Mouse (Mus musculus): ENCODE results near the gene Btn2a2. TPM values are rescaled to one million over a fixed set of nuclear protein-coding genes. Genes with fewer than 3 reads are reported as not detected.

The Btn2a2 gene
- polyA plus RNA-seq, 1 experiment from 2014 or later, result 0.52 TPM

DNA sequence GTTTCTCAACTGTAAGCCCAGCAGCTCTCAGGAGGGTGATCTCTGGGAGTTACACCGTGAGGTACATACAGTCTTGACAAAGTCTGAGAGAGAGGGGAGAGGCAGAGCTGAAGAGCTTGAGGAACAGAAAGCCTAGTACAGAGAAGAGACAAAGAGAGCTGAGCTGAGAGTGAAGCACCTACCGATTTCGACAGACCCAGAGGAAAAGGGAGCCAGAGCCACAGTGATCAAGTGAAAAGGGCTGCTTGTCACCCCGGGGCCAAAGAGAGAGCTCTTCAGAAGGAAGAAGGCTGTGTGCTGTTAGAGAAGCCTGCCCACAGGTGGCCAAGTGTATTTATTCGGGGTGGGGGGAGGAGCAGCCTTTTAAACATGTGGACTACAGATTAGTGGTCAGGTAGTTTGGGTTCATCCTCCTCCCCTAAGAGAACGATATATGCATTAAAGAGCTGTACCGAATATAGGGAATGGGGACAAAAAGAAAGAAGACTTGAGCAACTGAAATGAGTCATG, 23.0 kb downstream of the Btn2a2 start, which contains the start of gene Btn1a1:
Gene Btn1a1, minus strand, starts transcription at position 302 of the 510 bp plus-strand sequence.
- peaks cover 33% of the 10 kb centered on the region for H3K4me1 ChIP-seq
- H3K4me3 ChIP-seq, result peak within 1 kb of the TSS; percentile 67
- 0% methylated on average over 7 of the region's 7 CpGs for WGBS
- peak within 1 kb of the TSS; percentile 53; the same call in 1 of the 2 replicates for H3K27ac ChIP-seq
- H3K36me3 ChIP-seq (replicated peaks), result no peaks in the 10 kb centered on the region
- DNase-seq (ENCODE audit: extremely low spot score, low spot score), result peak; percentile 43
- no peaks in the 10 kb centered on the region for H3K9me3 ChIP-seq
- peaks cover 15% of the 10 kb centered on the region for H3K27me3 ChIP-seq (ENCODE audit: poor library complexity, severe bottlenecking)

DNA sequence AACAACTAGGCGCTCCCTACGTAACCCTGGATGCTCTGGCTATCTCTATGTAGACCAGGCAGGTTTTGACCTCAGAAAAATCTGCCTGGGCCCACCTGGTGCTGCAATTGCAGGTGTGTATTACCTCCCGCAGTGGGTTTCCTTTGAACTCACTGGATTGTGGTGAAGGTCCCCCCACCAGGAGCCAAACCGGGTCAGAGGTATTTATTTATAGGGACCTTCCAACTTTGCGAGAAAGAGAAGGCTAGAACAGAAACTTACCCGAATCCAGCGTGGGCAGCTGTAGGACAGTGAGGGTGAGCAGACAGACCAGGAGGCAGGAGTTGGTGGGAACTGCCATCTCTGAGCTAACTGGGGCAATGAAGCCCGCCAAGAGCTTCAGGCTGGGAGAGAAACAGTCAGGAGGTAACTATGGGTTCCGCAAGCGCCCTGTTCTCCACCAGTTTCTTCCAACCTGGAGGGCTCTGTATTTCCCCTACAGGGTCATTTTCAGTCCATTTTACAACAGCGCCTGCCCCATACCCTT, 23.8 kb downstream of the Btn2a2 start:
- 2% methylated on average over 11 of the region's 11 CpGs for WGBS
- H3K27ac ChIP-seq, result peak overlapping the region; percentile 53; the same call in 1 of the 2 replicates
- H3K4me3 ChIP-seq, result peak overlapping the region; percentile 67
- no peaks in the 10 kb centered on the region for H3K36me3 ChIP-seq (replicated peaks)
- no peaks in the 10 kb centered on the region for H3K9me3 ChIP-seq
- H3K27me3 ChIP-seq (ENCODE audit: poor library complexity, severe bottlenecking), result peaks cover 20% of the 10 kb centered on the region
- peaks cover 33% of the 10 kb centered on the region for H3K4me1 ChIP-seq
- DNase-seq (ENCODE audit: extremely low spot score, low spot score), result peak; percentile 23

DNA sequence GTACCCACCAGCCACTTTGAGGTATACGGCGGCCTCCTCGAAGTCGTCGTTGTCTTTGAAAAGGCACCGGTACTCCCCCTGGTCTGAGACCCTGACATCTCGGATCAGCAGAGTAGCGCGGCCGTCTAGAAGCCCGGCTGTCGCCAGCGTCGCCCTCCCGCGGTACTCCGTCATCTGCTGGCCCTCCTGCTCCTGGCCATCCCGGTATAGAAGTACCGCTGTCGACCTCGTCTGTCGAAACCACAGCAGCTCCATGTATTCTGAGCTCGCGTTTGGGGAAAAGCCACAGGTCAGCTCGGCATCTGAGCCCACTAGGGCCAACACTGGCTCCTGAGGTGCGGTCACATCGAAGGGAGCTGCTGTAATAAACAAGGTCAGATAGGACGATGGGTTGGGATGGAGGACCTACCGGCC, 24.4 kb downstream of the Btn2a2 start:
- H3K4me3 ChIP-seq, result peak overlapping the region; percentile 67
- no peaks in the 10 kb centered on the region for H3K9me3 ChIP-seq
- H3K27ac ChIP-seq, result peak overlapping the region; percentile 67
- peaks cover 23% of the 10 kb centered on the region for H3K27me3 ChIP-seq (ENCODE audit: poor library complexity, severe bottlenecking)
- peak; percentile 71 for DNase-seq (ENCODE audit: extremely low spot score, low spot score)
- H3K4me1 ChIP-seq, result peaks cover 39% of the 10 kb centered on the region
- WGBS, result under 1% methylated on average over 29 of the region's 29 CpGs
- no peaks in the 10 kb centered on the region for H3K36me3 ChIP-seq (replicated peaks)

DNA sequence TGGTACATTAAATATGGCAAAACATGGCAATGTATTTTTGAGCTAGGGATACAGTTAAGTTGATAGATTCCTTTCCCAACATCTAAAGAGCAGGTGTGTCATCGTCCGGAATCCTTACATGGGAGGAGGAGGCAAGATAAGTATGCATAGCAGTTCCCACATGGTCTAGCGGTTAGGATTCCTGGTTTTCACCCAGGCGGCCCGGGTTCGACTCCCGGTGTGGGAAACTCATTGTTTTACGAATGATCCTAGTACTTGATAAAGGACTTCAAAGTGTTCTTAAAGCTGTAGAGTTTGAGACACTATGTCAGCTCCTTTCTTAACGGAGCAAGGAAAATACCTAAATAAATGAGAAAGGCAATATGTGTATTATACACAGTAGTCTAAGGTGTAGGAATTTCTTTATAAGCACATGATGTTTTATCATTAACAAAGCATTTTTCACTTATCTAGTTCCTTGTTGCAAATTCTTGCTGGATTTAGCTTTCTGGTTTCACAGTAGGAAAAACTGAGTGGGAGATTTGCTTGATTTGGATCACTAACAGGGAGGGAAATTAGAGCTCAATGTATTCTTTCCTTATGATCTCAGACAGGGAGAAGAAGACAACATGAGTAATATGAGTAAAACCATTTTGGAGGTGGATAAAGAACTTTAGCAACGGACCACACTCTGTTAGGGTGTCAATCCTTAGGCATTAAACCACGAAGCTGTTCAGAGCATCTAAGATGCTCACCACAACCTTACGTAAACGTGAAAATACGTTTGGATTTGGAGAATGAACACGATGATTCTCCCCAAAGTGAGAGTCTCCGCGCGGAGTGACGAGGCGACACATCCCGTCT, 25.1 kb downstream of the Btn2a2 start:
- H3K27ac ChIP-seq, result peak overlapping the region; percentile 67
- under 1% methylated on average over 21 of the region's 21 CpGs for WGBS
- H3K9me3 ChIP-seq, result no peaks in the 10 kb centered on the region
- no peaks in the 10 kb centered on the region for H3K36me3 ChIP-seq (replicated peaks)
- DNase-seq (ENCODE audit: extremely low spot score, low spot score), result peak; percentile 88
- peaks cover 29% of the 10 kb centered on the region for H3K27me3 ChIP-seq (ENCODE audit: poor library complexity, severe bottlenecking)
- H3K4me1 ChIP-seq, result peaks cover 45% of the 10 kb centered on the region
- H3K4me3 ChIP-seq, result peak overlapping the region; percentile 67

DNA sequence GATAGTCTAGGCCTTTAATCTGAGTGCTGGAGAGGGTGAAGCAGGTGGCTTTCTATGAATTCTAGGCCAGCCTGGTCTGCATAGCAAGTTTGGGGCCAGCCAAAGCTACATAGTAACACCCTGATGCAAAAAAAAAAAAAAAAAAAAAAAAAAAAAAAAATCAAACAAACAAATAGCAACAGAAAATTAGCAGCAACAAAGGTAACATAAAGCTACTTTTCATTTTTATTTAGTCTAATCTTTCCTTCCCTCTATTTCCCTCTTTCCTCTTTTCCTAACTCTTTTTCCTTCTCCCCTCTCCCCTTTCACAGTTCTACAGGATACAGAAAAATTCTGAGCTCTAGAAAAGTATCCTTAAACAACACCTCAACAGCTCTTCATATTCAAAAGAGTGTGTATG, 26.0 kb downstream of the Btn2a2 start:
- no peak for DNase-seq (ENCODE audit: extremely low spot score, low spot score)
- Histone ChIP-seq H3K36me3 (replicated peaks) (no peaks in the 10 kb centered on the region), H3K9me3 (no peaks in the 10 kb centered on the region), H3K27ac (no peak overlapping the region), H3K4me1 (peaks cover 48% of the 10 kb centered on the region), H3K4me3 (no peak overlapping the region), H3K27me3 (ENCODE audit: poor library complexity, severe bottlenecking) (peaks cover 38% of the 10 kb centered on the region)

DNA sequence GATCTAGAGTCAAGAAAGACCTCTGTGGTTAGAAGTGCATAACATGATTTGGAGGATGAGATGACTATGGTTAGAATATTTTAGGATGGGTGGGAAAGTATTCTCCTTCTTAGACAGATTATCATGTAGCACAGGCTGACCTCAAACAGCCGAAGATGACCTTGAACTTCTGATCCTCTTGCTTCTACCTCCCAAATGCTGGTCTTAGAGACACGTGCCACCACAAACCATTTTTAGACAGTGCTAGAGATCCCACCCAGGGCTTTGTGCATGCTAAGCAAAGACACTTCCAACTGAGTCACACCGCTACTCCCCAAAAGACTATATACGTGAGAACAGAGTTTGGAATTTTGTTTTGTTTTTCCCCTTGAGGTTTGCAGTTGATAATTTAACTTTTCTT, 26.6 kb downstream of the Btn2a2 start:
- no peak overlapping the region for H3K27ac ChIP-seq
- no peaks in the 10 kb centered on the region for H3K9me3 ChIP-seq
- 82% methylated on average over 4 of the region's 4 CpGs for WGBS
- H3K36me3 ChIP-seq (replicated peaks), result no peaks in the 10 kb centered on the region
- H3K27me3 ChIP-seq (ENCODE audit: poor library complexity, severe bottlenecking), result peaks cover 44% of the 10 kb centered on the region
- peaks cover 48% of the 10 kb centered on the region for H3K4me1 ChIP-seq
- DNase-seq (ENCODE audit: extremely low spot score, low spot score), result no peak
- no peak overlapping the region for H3K4me3 ChIP-seq

DNA sequence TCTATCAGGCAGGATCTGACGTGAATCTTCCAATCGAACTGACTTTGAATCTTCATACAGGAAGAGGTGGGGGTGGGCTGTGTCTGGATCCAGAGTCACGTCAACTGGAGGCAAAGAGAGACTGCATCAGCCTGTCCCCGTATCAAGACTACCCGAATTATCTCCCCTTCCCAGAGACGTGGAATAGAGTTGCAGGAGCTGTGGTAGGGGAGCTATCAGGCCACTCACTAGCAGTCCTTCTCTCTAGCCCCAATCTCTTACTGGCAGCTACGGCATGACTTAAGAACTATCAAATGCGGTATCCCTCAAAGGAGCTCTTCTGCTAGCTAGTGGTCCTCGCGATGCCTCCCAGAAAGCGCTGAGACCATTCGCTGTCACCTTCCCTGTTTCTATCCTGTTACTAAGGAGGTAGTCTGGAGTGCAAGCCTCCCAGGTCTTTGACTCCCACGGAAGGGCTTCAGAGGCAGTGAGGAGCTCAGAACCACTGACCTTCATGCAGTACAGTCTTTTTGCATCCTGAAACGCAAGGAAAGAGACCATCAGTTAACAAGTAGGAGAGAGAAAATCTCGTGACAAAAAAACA, 29.3 kb downstream of the Btn2a2 start:
- Histone ChIP-seq H3K9me3 (no peaks in the 10 kb centered on the region), H3K27ac (0 out of 2 replicates have a peak overlapping the region, but pooled peaks have one; percentile 15), H3K4me3 (peak overlapping the region; percentile 39), H3K4me1 (peaks cover 23% of the 10 kb centered on the region), H3K27me3 (ENCODE audit: poor library complexity, severe bottlenecking) (peaks cover 39% of the 10 kb centered on the region), H3K36me3 (replicated peaks) (no peaks in the 10 kb centered on the region)
- 13% methylated on average over 15 of the region's 15 CpGs for WGBS
- DNase-seq (ENCODE audit: extremely low spot score, low spot score), result no peak

DNA sequence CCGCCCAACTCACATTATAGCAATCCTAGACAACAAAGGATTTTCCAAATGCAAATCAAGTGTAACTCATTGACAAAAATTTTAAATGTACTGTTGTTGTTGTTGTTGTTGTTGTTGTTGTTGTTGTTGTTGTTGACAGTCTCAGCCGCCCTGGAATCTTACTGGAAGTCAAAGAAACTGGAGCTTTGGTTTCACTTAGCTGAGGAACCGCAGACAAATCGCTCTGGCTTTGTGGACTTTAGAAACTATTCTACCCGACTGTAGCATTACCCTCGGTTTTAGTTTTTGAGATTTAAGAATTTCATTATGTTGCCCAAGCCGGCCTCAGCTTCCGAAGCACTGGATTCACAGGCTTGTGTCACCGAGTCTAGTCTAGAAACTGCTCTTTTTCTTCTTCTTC, 34.7 kb downstream of the Btn2a2 start:
- Histone ChIP-seq H3K27ac (peak overlapping the region; percentile 87), H3K36me3 (replicated peaks) (no peaks in the 10 kb centered on the region), H3K4me3 (peak overlapping the region; percentile 71), H3K9me3 (no peaks in the 10 kb centered on the region), H3K4me1 (peaks cover 11% of the 10 kb centered on the region), H3K27me3 (ENCODE audit: poor library complexity, severe bottlenecking) (peaks cover 21% of the 10 kb centered on the region)
- DNase-seq (ENCODE audit: extremely low spot score, low spot score), result no peak
- WGBS, result 2% methylated on average over 9 of the region's 9 CpGs

DNA sequence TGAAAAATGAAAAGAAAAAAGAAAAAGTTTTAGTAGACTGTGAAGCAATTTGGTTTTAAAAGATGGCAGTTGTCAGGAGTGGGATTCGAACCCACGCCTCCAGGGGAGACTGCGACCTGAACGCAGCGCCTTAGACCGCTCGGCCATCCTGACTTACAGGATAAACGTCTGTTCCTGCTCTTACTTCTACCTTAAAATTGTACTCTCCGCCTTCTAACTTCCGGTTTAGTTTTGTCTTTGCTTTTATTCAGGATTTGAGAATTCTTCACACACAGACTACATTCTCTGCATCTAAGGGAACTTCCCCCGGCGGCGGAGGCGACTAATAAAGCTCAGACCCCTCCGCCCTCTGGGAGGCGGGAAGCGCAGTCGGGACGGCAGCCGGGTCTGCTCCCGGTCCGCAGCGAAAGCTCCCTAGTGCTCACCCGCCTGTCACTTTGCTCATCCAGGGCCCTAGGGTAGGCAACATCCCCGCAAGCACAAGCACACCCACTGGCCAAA, 35.2 kb downstream of the Btn2a2 start:
- under 1% methylated on average over 25 of the region's 25 CpGs for WGBS
- Histone ChIP-seq H3K27ac (peak overlapping the region; percentile 87), H3K9me3 (no peaks in the 10 kb centered on the region), H3K4me1 (peaks cover 11% of the 10 kb centered on the region), H3K36me3 (replicated peaks) (no peaks in the 10 kb centered on the region), H3K4me3 (peak overlapping the region; percentile 71), H3K27me3 (ENCODE audit: poor library complexity, severe bottlenecking) (peaks cover 16% of the 10 kb centered on the region; the same call in 1 of the 2 replicates)
- DNase-seq (ENCODE audit: extremely low spot score, low spot score), result peak; percentile 78

DNA sequence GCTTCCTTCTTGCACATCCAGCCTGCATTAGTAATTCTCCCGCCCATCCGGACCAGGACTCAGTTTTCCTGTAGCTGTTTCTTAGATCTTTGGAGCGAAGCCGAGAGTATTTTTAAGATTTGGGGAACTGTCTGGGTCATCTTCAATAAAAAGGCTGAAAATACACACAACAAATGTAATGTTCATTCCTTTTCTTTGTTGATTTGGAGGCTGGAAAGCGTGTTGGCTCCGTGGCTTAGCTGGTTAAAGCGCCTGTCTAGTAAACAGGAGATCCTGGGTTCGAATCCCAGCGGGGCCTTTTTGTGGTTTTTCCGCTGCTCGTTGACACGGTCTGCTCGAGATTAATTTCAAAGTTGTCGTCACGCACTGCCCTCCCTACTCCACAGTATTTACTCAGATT, 38.3 kb downstream of the Btn2a2 start:
- H3K9me3 ChIP-seq, result no peaks in the 10 kb centered on the region
- no peaks in the 10 kb centered on the region for H3K27me3 ChIP-seq (ENCODE audit: poor library complexity, severe bottlenecking)
- under 1% methylated on average over 15 of the region's 15 CpGs for WGBS
- peaks cover 18% of the 10 kb centered on the region for H3K4me1 ChIP-seq
- H3K36me3 ChIP-seq (replicated peaks), result no peaks in the 10 kb centered on the region
- H3K4me3 ChIP-seq, result peak overlapping the region; percentile 67
- peak; percentile 89 for DNase-seq (ENCODE audit: extremely low spot score, low spot score)
- H3K27ac ChIP-seq, result peak overlapping the region; percentile 81

DNA sequence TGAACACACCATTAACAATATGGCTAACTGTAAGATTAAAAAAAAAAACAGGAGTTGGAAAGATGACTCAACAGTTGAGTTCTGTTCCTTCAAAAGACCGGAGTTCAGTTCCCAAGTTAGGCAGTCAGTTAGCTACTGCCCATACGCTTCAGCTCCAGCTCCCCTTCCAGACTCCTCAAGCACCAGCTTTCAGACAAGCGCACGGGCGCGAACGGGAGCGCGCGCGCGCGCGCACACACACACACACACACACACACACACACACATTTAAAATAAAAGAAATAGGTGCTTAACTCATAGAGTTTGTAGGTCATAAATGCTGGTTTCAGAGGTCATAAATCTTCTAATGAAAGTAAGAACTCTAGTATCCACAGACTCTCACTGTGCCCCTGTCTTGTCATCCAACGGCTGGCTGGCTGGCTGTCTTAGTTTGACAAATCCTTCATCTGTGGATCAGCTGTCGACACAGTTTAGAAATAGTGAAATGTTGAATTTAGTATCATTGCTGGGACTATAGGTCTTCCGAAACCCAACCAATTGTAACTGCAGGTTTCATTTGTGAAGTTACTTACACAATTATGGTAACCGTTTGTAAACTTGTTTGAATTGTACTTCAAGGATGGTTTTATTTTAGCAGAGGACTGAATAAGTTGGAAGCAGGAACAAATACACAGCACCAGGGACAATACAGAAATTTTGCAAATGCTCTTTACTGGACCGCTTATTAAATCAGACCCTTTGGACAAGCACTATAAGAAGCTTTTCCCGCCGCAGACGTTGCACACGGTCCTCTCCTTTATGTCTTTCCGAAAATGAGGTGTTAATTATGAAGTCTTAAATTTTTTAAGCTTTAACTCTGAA, 39.2 kb downstream of the Btn2a2 start:
- peak overlapping the region; percentile 81 for H3K27ac ChIP-seq

DNA sequence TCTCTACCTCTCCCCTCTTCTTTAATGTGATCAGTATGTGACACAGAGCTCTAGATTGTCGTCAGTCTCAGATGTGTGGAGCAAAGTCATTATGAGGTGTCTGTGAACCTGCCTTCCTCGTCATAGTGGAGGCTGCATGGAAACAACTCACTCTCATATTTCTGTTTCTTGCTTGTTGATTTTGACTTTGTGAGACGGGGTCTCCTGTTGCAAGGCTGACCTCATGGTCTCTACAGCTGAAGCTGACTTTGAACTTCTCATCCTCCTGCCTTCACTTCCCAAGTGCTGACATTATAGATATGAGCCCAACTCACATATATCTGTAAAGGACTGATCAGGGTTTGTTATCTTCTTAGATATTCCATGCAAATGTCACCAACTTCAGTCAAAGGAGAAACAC, 39.9 kb downstream of the Btn2a2 start:
- H3K4me1 ChIP-seq, result peaks cover 26% of the 10 kb centered on the region
- H3K4me3 ChIP-seq, result peak overlapping the region; percentile 67
- WGBS, result 54% methylated on average over 3 of the region's 3 CpGs
- no peaks in the 10 kb centered on the region for H3K9me3 ChIP-seq
- H3K27me3 ChIP-seq (ENCODE audit: poor library complexity, severe bottlenecking), result no peaks in the 10 kb centered on the region
- no peak overlapping the region for H3K27ac ChIP-seq
- DNase-seq (ENCODE audit: extremely low spot score, low spot score), result no peak
- H3K36me3 ChIP-seq (replicated peaks), result no peaks in the 10 kb centered on the region

More for the DNA sequence above, 39.2 kb downstream of the Btn2a2 start:
- WGBS, result under 1% methylated on average over 24 of the region's 24 CpGs
- no peaks in the 10 kb centered on the region for H3K36me3 ChIP-seq (replicated peaks)
- peak; percentile 84 for DNase-seq (ENCODE audit: extremely low spot score, low spot score)
- H3K4me1 ChIP-seq, result peaks cover 23% of the 10 kb centered on the region
- no peaks in the 10 kb centered on the region for H3K27me3 ChIP-seq (ENCODE audit: poor library complexity, severe bottlenecking)
- peak overlapping the region; percentile 67 for H3K4me3 ChIP-seq
- no peaks in the 10 kb centered on the region for H3K9me3 ChIP-seq

Data from forebrain, embryonic 10.5 days (tissue).